Mouse (Mus musculus): ENCODE data around the gene Grin2a. TPM values are rescaled to one million over a fixed set of nuclear protein-coding genes. Genes with fewer than 3 reads are reported as not detected.

Grin2a gene
- total and polyA plus RNA-seq, 3 experiments: not detected

DNA sequence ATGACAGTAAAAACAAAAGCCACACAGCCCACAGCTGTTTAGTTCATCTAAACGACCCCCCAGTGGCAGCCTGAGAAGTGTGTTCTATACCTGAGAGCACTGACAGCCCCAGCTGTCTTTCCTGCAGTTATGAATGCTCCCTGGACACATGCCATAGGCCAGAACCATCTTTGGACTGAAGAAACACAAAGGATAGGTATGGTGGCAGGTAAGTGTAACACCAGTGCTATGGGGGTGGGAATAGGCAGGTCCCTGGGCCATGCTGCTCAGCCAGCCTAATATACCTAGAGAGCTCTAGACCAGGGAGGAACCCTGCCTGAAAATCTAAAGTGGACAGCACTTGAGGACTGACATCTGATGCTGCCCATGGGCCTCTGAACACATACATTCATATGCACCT is 93.9 kb downstream of the Grin2a start:
- TF ChIP-seq ZKSCAN1 (IDR thresholded peaks at IDR 0.05; ENCODE audit: low read depth, low read length): no peak
- no peak for TF ChIP-seq MAZ (IDR thresholded peaks at IDR 0.05; ENCODE audit: low read depth, low read length)
- TF ChIP-seq ZNF384 (IDR thresholded peaks at IDR 0.05; ENCODE audit: low read depth, low read length): no peak
- no peak for TF ChIP-seq ELF1 (IDR thresholded peaks at IDR 0.05; ENCODE audit: low read depth, low read length)
- TF ChIP-seq MAFK (IDR thresholded peaks at IDR 0.05; ENCODE audit: borderline replicate concordance, low read depth, low read length): no peak
- no peak for TF ChIP-seq MAX (IDR thresholded peaks at IDR 0.05; ENCODE audit: low read length)
- TF ChIP-seq MXI1 (IDR thresholded peaks at IDR 0.05; ENCODE audit: low read depth, low read length): no peak
- no peak for TF ChIP-seq CHD2 (IDR thresholded peaks at IDR 0.05; ENCODE audit: low read length)
- TF ChIP-seq GATA1 (IDR thresholded peaks at IDR 0.05; ENCODE audit: low read depth, low read length): no peak
- TF ChIP-seq JUND (IDR thresholded peaks at IDR 0.05; ENCODE audit: low read depth, low read length): no peak
- TF ChIP-seq SIN3A (IDR thresholded peaks at IDR 0.05; ENCODE audit: low read length): no peak
- TF ChIP-seq ZC3H11A (IDR thresholded peaks at IDR 0.05; ENCODE audit: low read depth, low read length): no peak
- Histone ChIP-seq H3K36me3 (ENCODE audit: control insufficient read depth in 1 of 2, insufficient read depth in 2 of 2, low read length in 2 of 2) (no peaks in the 10 kb centered on the region), H3K27me3 (ENCODE audit: control insufficient read depth in 1 of 2, insufficient read depth in 2 of 2, low read length in 2 of 2) (no peaks in the 10 kb centered on the region), H3K27ac (ENCODE audit: control insufficient read depth, low read depth, low read length) (no peak overlapping the region), H3K9ac (ENCODE audit: control insufficient read depth, low read depth, low read length, poor library complexity, severe bottlenecking) (no peak overlapping the region), H3K4me3 (ENCODE audit: control insufficient read depth in 1 of 2, insufficient read depth in 1 of 2, low read depth in 2 of 2, low read length in 2 of 2) (no peak overlapping the region), H3K9me3 (replicated peaks; ENCODE audit: insufficient read depth, low read length) (no peaks in the 10 kb centered on the region), H3K4me1 (ENCODE audit: control insufficient read depth in 1 of 2, insufficient read depth in 2 of 2, low read length in 2 of 2) (no peaks in the 10 kb centered on the region), H3K79me2 (ENCODE audit: control insufficient read depth, insufficient read depth, low read length, poor library complexity) (no peaks in the 10 kb centered on the region)
- DNase-seq (ENCODE audit: low read depth, low spot score): no peak

- Histone ChIP-seq H3K79me2 (ENCODE audit: control insufficient read depth, insufficient read depth, low read length, poor library complexity) (no peaks in the 10 kb centered on the region), H3K36me3 (ENCODE audit: control insufficient read depth in 1 of 2, insufficient read depth in 2 of 2, low read length in 2 of 2) (no peaks in the 10 kb centered on the region), H3K9ac (ENCODE audit: control insufficient read depth, low read depth, low read length, poor library complexity, severe bottlenecking) (no peak overlapping the region), H3K4me1 (ENCODE audit: control insufficient read depth in 1 of 2, insufficient read depth in 2 of 2, low read length in 2 of 2) (no peaks in the 10 kb centered on the region), H3K27ac (ENCODE audit: control insufficient read depth, low read depth, low read length) (no peak overlapping the region), H3K27me3 (ENCODE audit: control insufficient read depth in 1 of 2, insufficient read depth in 2 of 2, low read length in 2 of 2) (no peaks in the 10 kb centered on the region), H3K4me3 (ENCODE audit: control insufficient read depth in 1 of 2, insufficient read depth in 1 of 2, low read depth in 2 of 2, low read length in 2 of 2) (no peak overlapping the region), H3K9me3 (replicated peaks; ENCODE audit: insufficient read depth, low read length) (no peaks in the 10 kb centered on the region)
- TF ChIP-seq NELFE (IDR thresholded peaks at IDR 0.05; ENCODE audit: low read depth, low read length) (no peak), POLR2A (IDR thresholded peaks at IDR 0.05; ENCODE audit: control insufficient read depth in 1 of 2, insufficient read depth in 1 of 2, low read depth in 1 of 2, low read length in 2 of 2, poor library complexity in 1 of 2) (no peak), MYC (IDR thresholded peaks at IDR 0.05; ENCODE audit: low read depth, low read length) (no peak), SIN3A (IDR thresholded peaks at IDR 0.05; ENCODE audit: low read length) (no peak), TBP (IDR thresholded peaks at IDR 0.05; ENCODE audit: low read depth, low read length) (no peak), ZKSCAN1 (IDR thresholded peaks at IDR 0.05; ENCODE audit: low read depth, low read length) (no peak), GABPA (IDR thresholded peaks at IDR 0.05; ENCODE audit: low read depth, low read length) (no peak), RAD21 (IDR thresholded peaks at IDR 0.05; ENCODE audit: low read depth, low read length) (no peak)
- DNase-seq (ENCODE audit: low read depth, low spot score): no peak
These were observed 94.4 kb downstream of the Grin2a start for GRCm38 (mm10) chr16:9900996-9901395.

Data from MEL (cell line).